Mouse (Mus musculus): ENCODE measurements around the gene Cobl. TPM values are rescaled to one million over a fixed set of nuclear protein-coding genes. Genes with fewer than 3 reads are reported as not detected.

The Cobl gene
- 2.5 and 4.7 TPM in 2 replicates for polyA plus RNA-seq (2012; rRNA removed)

DNA sequence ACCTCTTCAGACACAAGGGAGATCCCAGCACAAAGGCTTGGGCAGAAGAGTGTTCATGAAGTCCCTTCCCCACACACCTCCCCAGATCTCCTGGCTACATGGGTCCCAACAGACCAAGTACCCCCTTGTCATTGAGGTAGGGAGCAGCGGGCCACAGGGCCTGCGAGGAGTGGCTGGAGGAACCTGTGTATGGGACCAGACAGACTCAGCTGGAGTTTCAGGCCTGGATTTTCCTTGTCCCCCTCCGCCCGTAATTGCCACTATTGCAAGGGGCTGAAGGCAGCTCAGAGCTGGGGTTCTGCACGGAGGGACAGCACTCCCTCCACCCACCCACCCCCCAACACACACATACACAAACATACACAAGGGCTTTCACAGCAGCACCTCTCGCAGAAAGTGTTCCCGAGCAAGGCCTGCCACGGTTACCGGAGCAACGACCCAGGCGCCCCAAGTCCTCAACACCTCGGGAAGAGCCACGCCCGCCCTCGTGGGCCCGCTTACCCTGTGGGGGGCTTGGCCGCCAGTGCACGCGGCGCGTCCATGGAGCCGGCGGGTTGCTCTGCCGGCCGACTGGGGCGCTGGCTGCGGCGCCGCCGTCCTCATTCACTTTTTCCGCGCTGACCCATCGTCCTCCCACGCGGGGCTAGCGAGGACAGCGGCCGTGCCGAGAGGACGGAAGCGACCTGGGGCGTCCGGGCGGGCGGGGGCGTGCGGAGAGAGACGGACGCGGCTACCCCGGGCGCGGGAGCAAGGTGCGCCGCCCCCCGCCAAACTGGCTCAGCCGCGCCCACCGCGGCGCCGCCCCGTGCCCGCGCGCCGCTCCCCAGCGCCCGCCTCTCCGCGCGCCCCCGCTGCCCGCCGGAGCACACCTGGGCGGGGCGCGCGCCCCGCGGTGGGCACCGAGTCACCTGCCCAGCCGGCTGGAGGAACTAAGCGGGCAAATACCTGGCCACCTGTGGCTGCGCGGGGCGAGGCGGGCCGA lies at the start of gene Cobl:
TSS of gene Cobl (minus strand) at position 780 of the 982 bp plus-strand sequence.

